Mouse (Mus musculus): Measurements from ENCODE around the gene Arid1b.

DNA sequence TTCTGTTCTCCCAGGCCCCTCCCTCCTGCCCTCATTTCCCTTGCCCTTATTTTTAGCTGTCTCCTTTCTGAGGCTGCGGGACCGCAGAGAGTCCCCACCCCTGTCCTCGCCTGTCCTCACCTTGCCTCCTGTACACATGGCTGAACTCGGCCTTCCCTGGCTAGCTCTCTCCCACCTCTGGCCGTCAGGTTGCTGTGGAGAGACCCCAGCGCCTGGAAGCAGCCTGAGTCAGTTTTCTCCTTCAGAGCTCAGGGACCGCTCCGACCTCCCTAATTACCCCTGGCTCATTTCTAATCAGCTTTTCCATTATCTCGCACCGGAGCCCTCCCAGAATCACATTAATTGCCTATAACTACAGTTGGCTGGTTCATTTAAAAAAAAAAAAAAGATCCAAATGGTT, 396.6 kb downstream of the Arid1b start:
- TF ChIP-seq CTCF (IDR thresholded peaks at IDR 0.05; ENCODE audit: extremely low read depth, insufficient read length, insufficient replicate concordance, low read depth, low read length) (no peak), POLR2A (IDR thresholded peaks at IDR 0.05; ENCODE audit: low read depth, low read length) (no peak)

Measured in small intestine, adult 2 months (tissue).